Mouse (Mus musculus): Measurements from ENCODE around the gene Olfr649.

GRCm38 (mm10) chr7:104175085-104175484 is 20.7 kb downstream of the Olfr649 start:
- TF ChIP-seq CTCF (IDR thresholded peaks at IDR 0.05; ENCODE audit: low read depth), result no peak
- TF ChIP-seq EP300 (optimal IDR thresholded peaks at IDR 0.05), result no peak
